Mouse (Mus musculus): ENCODE results near the gene Carmil1. TPM values are rescaled to one million over a fixed set of nuclear protein-coding genes. Genes with fewer than 3 reads are reported as not detected.

The Carmil1 gene
- total and polyA plus RNA-seq, 2 experiments from 2014 or later = 40.7 to 56.8 TPM

DNA sequence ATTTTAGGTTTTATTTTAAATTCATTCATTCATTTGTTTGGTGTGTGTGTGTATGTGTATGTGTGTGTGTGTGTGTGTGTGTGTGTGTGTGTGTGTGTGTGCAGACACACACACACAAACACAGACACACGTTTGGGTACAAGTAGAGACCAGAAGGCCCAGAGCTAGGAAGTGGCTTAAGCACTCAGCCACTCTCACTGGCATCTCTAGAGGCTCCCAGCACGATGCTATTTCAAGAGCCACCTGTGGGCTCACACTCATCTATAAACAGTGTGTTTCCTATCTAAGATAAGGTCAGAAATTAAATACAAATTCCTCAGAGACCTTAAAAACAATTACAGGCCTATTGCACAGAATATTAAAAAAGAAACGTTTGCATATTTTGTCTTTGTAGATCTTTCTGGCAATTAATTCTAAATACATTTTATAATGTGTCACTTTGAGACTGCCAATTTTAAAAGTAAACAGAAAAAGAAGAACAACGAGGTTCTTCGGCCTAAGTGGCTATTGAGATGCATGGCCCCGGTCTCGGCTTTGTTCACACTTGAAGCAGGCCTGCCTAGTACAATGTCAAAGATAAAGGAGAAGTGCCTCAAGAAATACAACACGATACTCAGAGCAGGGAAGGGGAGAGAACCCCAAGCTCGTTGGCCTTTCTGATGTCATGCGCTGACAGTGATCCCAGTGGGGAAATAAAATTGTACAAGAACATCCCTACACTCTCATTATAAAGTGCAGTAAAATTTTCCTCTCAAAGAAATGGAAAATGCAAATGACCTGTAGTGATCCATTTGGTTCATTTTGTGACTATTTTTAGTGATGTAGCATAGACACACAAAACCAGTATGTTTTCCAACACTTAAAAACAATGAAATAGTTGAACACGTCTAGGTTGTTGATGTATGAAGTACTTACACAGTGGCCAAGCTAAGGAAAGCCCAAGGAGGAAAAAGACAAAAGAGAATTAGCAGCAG is 179.2 kb downstream of the Carmil1 start:
- H3K27me3 ChIP-seq (ENCODE audit: insufficient read depth, low read length) = no peaks in the 10 kb centered on the region
- H3K4me2 ChIP-seq (ENCODE audit: low read depth, low read length, poor library complexity, severe bottlenecking) = no peak overlapping the region
- WGBS = 56% methylated on average over 11 of the region's 11 CpGs
- no peak overlapping the region for H3K4me3 ChIP-seq (ENCODE audit: low read depth, low read length)
- TF ChIP-seq CTCF (IDR thresholded peaks at IDR 0.05) = no peak
- no peak overlapping the region for H3K9ac ChIP-seq (replicated peaks; ENCODE audit: low read length, poor library complexity, severe bottlenecking)
- H3K27ac ChIP-seq (ENCODE audit: low read depth, low read length) = no peak overlapping the region
- no peaks in the 10 kb centered on the region for H3K9me3 ChIP-seq (ENCODE audit: low read length)
- DNase-seq (ENCODE audit: low spot score) (no peak), ATAC-seq (ENCODE audit: low FRiP score) (no peak)
- no peaks in the 10 kb centered on the region for H3K4me1 ChIP-seq (ENCODE audit: insufficient read depth, low read length)
- H3K36me3 ChIP-seq (ENCODE audit: insufficient read depth, low read length) = no peaks in the 10 kb centered on the region

DNA sequence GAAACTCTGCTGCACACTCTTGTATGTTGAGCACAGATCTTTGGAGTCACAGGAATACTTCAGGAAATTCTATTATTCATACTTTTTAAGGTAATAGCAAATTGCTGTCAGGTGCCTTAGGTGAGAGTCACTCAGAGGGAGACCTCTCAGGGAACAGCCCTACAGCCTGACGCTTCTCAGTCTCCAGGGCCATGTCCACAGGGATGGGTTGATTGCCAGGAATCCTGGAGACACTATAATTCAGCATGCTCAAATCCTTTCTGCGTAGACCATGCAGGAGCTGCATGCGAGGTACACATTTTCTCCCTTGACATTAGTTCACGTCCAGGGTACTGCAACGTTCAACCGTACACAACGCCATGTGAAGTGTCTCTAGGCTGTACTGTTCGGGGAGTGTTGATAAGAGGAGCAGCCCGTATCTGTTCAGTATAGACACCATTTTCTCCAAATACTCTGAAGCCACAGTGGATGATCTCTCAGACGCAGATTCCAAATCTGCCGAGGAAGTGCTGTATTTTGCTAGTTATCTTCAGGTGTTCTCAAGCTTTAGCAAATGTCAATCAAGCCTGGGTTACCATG is 180.0 kb downstream of the Carmil1 start:
- 78% methylated on average over 11 of the region's 11 CpGs for WGBS
- H3K27ac ChIP-seq (ENCODE audit: low read depth, low read length) = no peak overlapping the region
- no peak overlapping the region for H3K4me3 ChIP-seq (ENCODE audit: low read depth, low read length)
- no peaks in the 10 kb centered on the region for H3K27me3 ChIP-seq (ENCODE audit: insufficient read depth, low read length)
- no peaks in the 10 kb centered on the region for H3K4me1 ChIP-seq (ENCODE audit: insufficient read depth, low read length)
- no peaks in the 10 kb centered on the region for H3K9me3 ChIP-seq (ENCODE audit: low read length)
- ATAC-seq (ENCODE audit: low FRiP score) = no peak
- H3K4me2 ChIP-seq (ENCODE audit: low read depth, low read length, poor library complexity, severe bottlenecking) = no peak overlapping the region
- no peak for DNase-seq (ENCODE audit: low spot score)
- no peak overlapping the region for H3K9ac ChIP-seq (replicated peaks; ENCODE audit: low read length, poor library complexity, severe bottlenecking)
- TF ChIP-seq CTCF (IDR thresholded peaks at IDR 0.05) = no peak
- peaks cover 5% of the 10 kb centered on the region; the same call in 1 of the 2 replicates for H3K36me3 ChIP-seq (ENCODE audit: insufficient read depth, low read length)

DNA sequence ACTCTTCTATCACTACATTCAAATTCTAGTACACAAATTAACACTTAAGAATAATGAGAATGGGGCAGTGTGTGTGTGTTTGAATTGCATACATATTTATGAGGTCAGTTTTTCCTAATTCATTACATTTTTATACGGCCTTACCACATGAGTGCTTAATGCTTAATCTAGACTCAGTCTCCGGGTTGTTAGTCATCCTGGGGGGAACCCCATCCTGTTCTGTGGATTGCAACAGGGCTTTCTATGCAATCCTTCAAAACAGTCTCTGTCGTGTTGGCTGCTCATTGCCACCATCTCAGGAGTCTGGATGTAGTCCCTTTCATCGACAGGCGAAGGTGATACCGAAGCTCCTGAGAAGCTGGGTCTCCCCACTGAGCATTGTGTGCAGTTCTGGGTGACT is 184.0 kb downstream of the Carmil1 start:
- Histone ChIP-seq H3K9me3 (ENCODE audit: low read length) (no peaks in the 10 kb centered on the region), H3K4me3 (ENCODE audit: low read depth, low read length) (no peak overlapping the region), H3K27ac (ENCODE audit: low read depth, low read length) (no peak overlapping the region), H3K27me3 (ENCODE audit: insufficient read depth, low read length) (no peaks in the 10 kb centered on the region), H3K4me1 (ENCODE audit: insufficient read depth, low read length) (no peaks in the 10 kb centered on the region), H3K9ac (replicated peaks; ENCODE audit: low read length, poor library complexity, severe bottlenecking) (no peak overlapping the region), H3K36me3 (ENCODE audit: insufficient read depth, low read length) (peaks cover 12% of the 10 kb centered on the region; the same call in 1 of the 2 replicates), H3K4me2 (ENCODE audit: low read depth, low read length, poor library complexity, severe bottlenecking) (no peak overlapping the region)
- 67% methylated on average over 6 of the region's 6 CpGs for WGBS
- ATAC-seq (ENCODE audit: low FRiP score) (no peak), DNase-seq (ENCODE audit: low spot score) (no peak)
- no peak for TF ChIP-seq CTCF (IDR thresholded peaks at IDR 0.05)

DNA sequence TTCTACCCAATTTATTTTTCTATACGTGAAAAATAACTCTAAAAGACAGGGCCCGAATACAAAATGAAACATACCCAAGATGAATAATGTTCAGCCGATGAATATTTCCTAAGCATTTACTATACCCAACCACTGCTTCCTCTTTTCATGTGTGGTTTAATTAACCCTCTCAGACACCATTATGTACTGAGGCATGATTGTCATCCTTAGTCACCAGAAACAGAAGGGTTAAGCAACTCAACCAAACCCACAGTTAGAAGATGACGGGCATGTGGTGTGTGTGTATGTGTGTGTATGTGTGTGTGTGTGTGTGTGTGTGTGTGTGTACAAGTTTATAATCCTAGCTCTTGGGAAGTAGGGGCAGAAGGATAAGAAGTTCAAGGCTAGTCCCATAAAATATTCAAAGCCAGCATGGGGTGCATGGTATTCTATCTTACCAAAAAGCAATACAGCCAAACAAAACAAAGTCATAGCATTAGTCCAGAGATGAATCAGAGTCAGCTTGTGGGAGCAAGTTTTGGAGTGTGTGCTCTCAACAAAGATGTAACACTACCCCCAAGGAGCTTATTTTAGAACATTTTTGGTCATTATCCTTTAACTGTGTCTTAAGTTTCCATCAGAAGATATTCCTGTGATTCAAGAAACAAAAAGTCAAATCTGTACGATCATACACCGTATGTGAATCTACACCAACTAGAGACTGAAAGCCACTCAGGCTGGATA is 185.6 kb downstream of the Carmil1 start:
- Histone ChIP-seq H3K4me1 (ENCODE audit: insufficient read depth, low read length) (no peaks in the 10 kb centered on the region), H3K9me3 (ENCODE audit: low read length) (no peaks in the 10 kb centered on the region), H3K27me3 (ENCODE audit: insufficient read depth, low read length) (no peaks in the 10 kb centered on the region), H3K9ac (replicated peaks; ENCODE audit: low read length, poor library complexity, severe bottlenecking) (no peak overlapping the region), H3K4me2 (ENCODE audit: low read depth, low read length, poor library complexity, severe bottlenecking) (no peak overlapping the region), H3K36me3 (ENCODE audit: insufficient read depth, low read length) (peaks cover 12% of the 10 kb centered on the region), H3K4me3 (ENCODE audit: low read depth, low read length) (no peak overlapping the region), H3K27ac (ENCODE audit: low read depth, low read length) (no peak overlapping the region)
- WGBS = 91% methylated on average over 6 of the region's 6 CpGs
- no peak for TF ChIP-seq CTCF (IDR thresholded peaks at IDR 0.05)
- DNase-seq (ENCODE audit: low spot score) (no peak), ATAC-seq (ENCODE audit: low FRiP score) (no peak)

DNA sequence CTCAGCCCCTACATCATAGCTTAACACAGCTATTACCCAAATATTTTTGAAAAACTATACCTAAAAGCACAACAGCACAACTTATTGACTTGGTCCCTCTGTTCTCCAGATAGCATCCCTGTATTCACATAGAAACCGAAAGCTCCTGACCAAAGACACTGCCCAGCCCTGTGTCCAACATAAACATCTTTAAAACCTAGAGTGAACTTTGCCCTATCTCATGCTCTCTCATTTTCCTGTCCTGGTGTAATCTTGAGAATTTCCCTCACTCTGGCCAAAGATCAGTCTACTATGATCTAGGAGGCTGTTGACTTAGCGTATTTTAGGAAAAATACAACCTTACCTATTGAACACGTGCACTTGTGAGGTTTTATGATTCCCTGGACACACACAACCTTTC is 187.5 kb downstream of the Carmil1 start:
- H3K9me3 ChIP-seq (ENCODE audit: low read length) = no peaks in the 10 kb centered on the region
- no peak overlapping the region for H3K27ac ChIP-seq (ENCODE audit: low read depth, low read length)
- ATAC-seq (ENCODE audit: low FRiP score) = no peak
- H3K27me3 ChIP-seq (ENCODE audit: insufficient read depth, low read length) = no peaks in the 10 kb centered on the region
- no peak overlapping the region for H3K4me3 ChIP-seq (ENCODE audit: low read depth, low read length)
- H3K9ac ChIP-seq (replicated peaks; ENCODE audit: low read length, poor library complexity, severe bottlenecking) = no peak overlapping the region
- TF ChIP-seq CTCF (IDR thresholded peaks at IDR 0.05) = no peak
- peaks cover 12% of the 10 kb centered on the region for H3K36me3 ChIP-seq (ENCODE audit: insufficient read depth, low read length)
- H3K4me1 ChIP-seq (ENCODE audit: insufficient read depth, low read length) = no peaks in the 10 kb centered on the region
- WGBS = 92% methylated on average over 3 of the region's 3 CpGs
- no peak overlapping the region for H3K4me2 ChIP-seq (ENCODE audit: low read depth, low read length, poor library complexity, severe bottlenecking)
- no peak for DNase-seq (ENCODE audit: low spot score)

All from midbrain, postnatal 0 days (tissue).